Mouse (Mus musculus): ENCODE data around the gene Stk19. TPM values are rescaled to one million over a fixed set of nuclear protein-coding genes. Genes with fewer than 3 reads are reported as not detected.

The Stk19 gene
- polyA plus RNA-seq, 1 experiment from 2014 or later, result 27.1 TPM

GRCm38 (mm10) chr17:34850517-34851125 is 13.9 kb upstream of the Stk19 start:
- DNase-seq (ENCODE audit: low spot score) (no peak), ATAC-seq (replicated peaks; ENCODE audit: low FRiP score) (peak; percentile 16)
- 2% methylated on average over 25 of the region's 25 CpGs for WGBS
- peak overlapping the region; percentile 97 for H3K4me2 ChIP-seq
- H3K27ac ChIP-seq (ENCODE audit: low read depth, low read length), result peak overlapping the region; percentile 68
- peaks cover 12% of the 10 kb centered on the region for H3K4me1 ChIP-seq (replicated peaks; ENCODE audit: control insufficient read depth, insufficient read depth, low read length)
- H3K9ac ChIP-seq (ENCODE audit: low read depth, low read length), result peak overlapping the region; percentile 87
- no peaks in the 10 kb centered on the region for H3K27me3 ChIP-seq (replicated peaks; ENCODE audit: control insufficient read depth, insufficient read depth, low read length)
- H3K4me3 ChIP-seq (ENCODE audit: low read depth, low read length), result peak overlapping the region; percentile 89
- peaks cover 34% of the 10 kb centered on the region for H3K36me3 ChIP-seq (ENCODE audit: control insufficient read depth, insufficient read depth, low read length)
- H3K9me3 ChIP-seq (ENCODE audit: control insufficient read depth, low read length), result no peaks in the 10 kb centered on the region

- Histone ChIP-seq H3K4me2 (peak within 1 kb of the TSS; percentile 97), H3K9ac (ENCODE audit: low read depth, low read length) (peak within 1 kb of the TSS; percentile 87), H3K9me3 (ENCODE audit: control insufficient read depth, low read length) (no peaks in the 10 kb centered on the region), H3K4me3 (ENCODE audit: low read depth, low read length) (peak within 1 kb of the TSS; percentile 89), H3K36me3 (ENCODE audit: control insufficient read depth, insufficient read depth, low read length) (peaks cover 35% of the 10 kb centered on the region), H3K27me3 (replicated peaks; ENCODE audit: control insufficient read depth, insufficient read depth, low read length) (no peaks in the 10 kb centered on the region), H3K27ac (ENCODE audit: low read depth, low read length) (peak within 1 kb of the TSS; percentile 68), H3K4me1 (replicated peaks; ENCODE audit: control insufficient read depth, insufficient read depth, low read length) (peaks cover 12% of the 10 kb centered on the region)
- under 1% methylated on average over 65 of the region's 65 CpGs for WGBS
- DNase-seq (ENCODE audit: low spot score) (peak; percentile 98), ATAC-seq (replicated peaks; ENCODE audit: low FRiP score) (peak; percentile 96)
These were observed 13.2 kb upstream of the Stk19 start, which contains the start of the genes Skiv2l and Nelfe for GRCm38 (mm10) chr17:34849722-34850516. Gene Skiv2l (minus strand): TSS chr17:34850210. Gene Nelfe (plus strand): TSS chr17:34850391.

- Histone ChIP-seq H3K9me3 (ENCODE audit: control insufficient read depth, low read length) (no peaks in the 10 kb centered on the region), H3K27ac (ENCODE audit: low read depth, low read length) (no peak overlapping the region), H3K27me3 (replicated peaks; ENCODE audit: control insufficient read depth, insufficient read depth, low read length) (no peaks in the 10 kb centered on the region), H3K9ac (ENCODE audit: low read depth, low read length) (no peak overlapping the region), H3K36me3 (ENCODE audit: control insufficient read depth, insufficient read depth, low read length) (peaks cover 33% of the 10 kb centered on the region), H3K4me3 (ENCODE audit: low read depth, low read length) (no peak overlapping the region), H3K4me2 (no peak overlapping the region), H3K4me1 (replicated peaks; ENCODE audit: control insufficient read depth, insufficient read depth, low read length) (peaks cover 12% of the 10 kb centered on the region)
- DNase-seq (ENCODE audit: low spot score) (no peak), ATAC-seq (replicated peaks; ENCODE audit: low FRiP score) (no peak)
- 89% methylated on average over 7 of the region's 7 CpGs for WGBS
These were observed 10.9 kb upstream of the Stk19 start for GRCm38 (mm10) chr17:34847615-34848014.

- H3K9ac ChIP-seq (ENCODE audit: low read depth, low read length), result no peak overlapping the region
- ATAC-seq (replicated peaks; ENCODE audit: low FRiP score), result no peak
- no peak for DNase-seq (ENCODE audit: low spot score)
These were observed 10.4 kb upstream of the Stk19 start for GRCm38 (mm10) chr17:34847192-34847591.

GRCm38 (mm10) chr17:34844884-34845283 is 8.1 kb upstream of the Stk19 start:
- peaks cover 16% of the 10 kb centered on the region for H3K4me1 ChIP-seq (replicated peaks; ENCODE audit: control insufficient read depth, insufficient read depth, low read length)
- DNase-seq (ENCODE audit: low spot score) (no peak), ATAC-seq (replicated peaks; ENCODE audit: low FRiP score) (no peak)
- H3K9ac ChIP-seq (ENCODE audit: low read depth, low read length), result no peak overlapping the region
- no peaks in the 10 kb centered on the region for H3K9me3 ChIP-seq (ENCODE audit: control insufficient read depth, low read length)
- no peak overlapping the region for H3K4me3 ChIP-seq (ENCODE audit: low read depth, low read length)
- H3K4me2 ChIP-seq, result no peak overlapping the region
- no peak overlapping the region for H3K27ac ChIP-seq (ENCODE audit: low read depth, low read length)
- no peaks in the 10 kb centered on the region for H3K27me3 ChIP-seq (replicated peaks; ENCODE audit: control insufficient read depth, insufficient read depth, low read length)
- WGBS, result 90% methylated on average over 13 of the region's 13 CpGs
- H3K36me3 ChIP-seq (ENCODE audit: control insufficient read depth, insufficient read depth, low read length), result peaks cover 44% of the 10 kb centered on the region

More at GRCm38 (mm10) chr17:34847192-34847591, 10.4 kb upstream of the Stk19 start:
- Histone ChIP-seq H3K27me3 (replicated peaks; ENCODE audit: control insufficient read depth, insufficient read depth, low read length) (no peaks in the 10 kb centered on the region), H3K27ac (ENCODE audit: low read depth, low read length) (no peak overlapping the region), H3K4me2 (no peak overlapping the region), H3K9me3 (ENCODE audit: control insufficient read depth, low read length) (no peaks in the 10 kb centered on the region), H3K36me3 (ENCODE audit: control insufficient read depth, insufficient read depth, low read length) (peaks cover 33% of the 10 kb centered on the region), H3K4me1 (replicated peaks; ENCODE audit: control insufficient read depth, insufficient read depth, low read length) (peaks cover 12% of the 10 kb centered on the region), H3K4me3 (ENCODE audit: low read depth, low read length) (no peak overlapping the region)
- WGBS, result 90% methylated on average over 6 of the region's 6 CpGs

DNA sequence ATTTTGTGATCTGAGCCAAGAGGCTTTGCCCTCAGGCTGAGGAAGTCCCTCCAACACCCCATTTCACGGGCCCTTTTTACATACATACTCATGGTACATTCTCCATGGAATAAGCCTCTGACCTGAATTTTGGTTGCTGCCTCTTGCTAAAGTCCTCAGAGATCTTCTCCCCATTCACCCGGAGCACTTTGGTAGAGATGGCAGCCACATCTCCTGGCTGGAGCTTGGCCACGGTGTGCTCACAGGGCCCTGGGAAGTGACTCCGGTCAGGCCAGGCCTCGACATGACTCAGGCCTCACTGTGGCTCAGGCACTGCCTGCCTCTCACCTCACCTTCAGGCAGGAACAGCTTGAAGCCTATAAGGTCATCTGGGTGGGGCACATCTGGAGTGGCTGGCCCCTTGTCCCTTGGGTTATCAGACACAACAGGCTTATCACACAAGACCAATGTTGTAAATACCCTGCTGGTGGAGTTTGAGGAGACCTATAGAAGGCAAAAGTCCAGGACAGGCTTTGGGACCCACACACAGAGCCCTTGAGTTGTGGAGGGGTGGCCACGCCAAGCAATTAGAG is 4.1 kb upstream of the Stk19 start:
- WGBS, result 72% methylated on average over 6 of the region's 6 CpGs
- ATAC-seq (replicated peaks; ENCODE audit: low FRiP score) (peak; percentile 39), DNase-seq (ENCODE audit: low spot score) (no peak)
- Histone ChIP-seq H3K9me3 (ENCODE audit: control insufficient read depth, low read length) (no peaks in the 10 kb centered on the region), H3K9ac (ENCODE audit: low read depth, low read length) (peak overlapping the region; percentile 35), H3K4me1 (replicated peaks; ENCODE audit: control insufficient read depth, insufficient read depth, low read length) (peaks cover 24% of the 10 kb centered on the region), H3K4me2 (peak overlapping the region; percentile 24), H3K27me3 (replicated peaks; ENCODE audit: control insufficient read depth, insufficient read depth, low read length) (no peaks in the 10 kb centered on the region), H3K27ac (ENCODE audit: low read depth, low read length) (peak overlapping the region; percentile 51), H3K36me3 (ENCODE audit: control insufficient read depth, insufficient read depth, low read length) (peaks cover 30% of the 10 kb centered on the region; the same call in 1 of the 2 replicates), H3K4me3 (ENCODE audit: low read depth, low read length) (no peak overlapping the region)

DNA sequence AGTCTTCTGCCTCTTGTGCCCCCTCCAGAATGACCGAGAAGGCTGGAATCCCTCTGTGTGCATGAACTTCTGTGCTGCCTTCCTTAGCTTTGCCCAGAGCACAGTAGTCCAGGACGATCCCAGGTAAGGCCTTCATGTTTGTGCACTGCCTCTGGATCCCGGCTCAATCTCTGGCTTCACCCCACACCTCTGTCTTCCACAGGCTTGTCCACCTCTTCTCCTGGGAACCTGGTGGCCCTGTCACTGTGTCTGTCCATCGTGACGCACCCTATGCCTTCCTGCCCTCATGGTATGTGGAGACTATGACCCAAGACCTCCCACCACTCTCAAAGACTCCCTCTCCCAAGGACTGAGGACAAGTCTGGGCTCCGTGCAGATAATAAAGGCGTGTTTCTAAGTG is 2.0 kb upstream of the Stk19 start:
- DNase-seq (ENCODE audit: low spot score) (no peak), ATAC-seq (replicated peaks; ENCODE audit: low FRiP score) (no peak)
- H3K9ac ChIP-seq (ENCODE audit: low read depth, low read length), result no peak overlapping the region; the same call in 1 of the 2 replicates

GRCm38 (mm10) chr17:34837464-34838324 is 949 bp upstream of the Stk19 start:
- Histone ChIP-seq H3K4me1 (replicated peaks; ENCODE audit: control insufficient read depth, insufficient read depth, low read length) (peaks cover 27% of the 10 kb centered on the region), H3K9ac (ENCODE audit: low read depth, low read length) (peak overlapping the region; percentile 74), H3K4me2 (peak overlapping the region; percentile 92), H3K9me3 (ENCODE audit: control insufficient read depth, low read length) (no peaks in the 10 kb centered on the region), H3K27me3 (replicated peaks; ENCODE audit: control insufficient read depth, insufficient read depth, low read length) (no peaks in the 10 kb centered on the region), H3K4me3 (ENCODE audit: low read depth, low read length) (peak overlapping the region; percentile 71), H3K27ac (ENCODE audit: low read depth, low read length) (peak overlapping the region; percentile 57), H3K36me3 (ENCODE audit: control insufficient read depth, insufficient read depth, low read length) (peaks cover 17% of the 10 kb centered on the region; the same call in 1 of the 2 replicates)
- ATAC-seq (replicated peaks; ENCODE audit: low FRiP score) (0 out of 2 replicates have a peak, but pooled peaks have one; percentile 4), DNase-seq (ENCODE audit: low spot score) (no peak)
- WGBS, result 35% methylated on average over 43 of the region's 43 CpGs

More for the DNA sequence above, 2.0 kb upstream of the Stk19 start:
- Histone ChIP-seq H3K4me2 (0 out of 2 replicates have a peak overlapping the region, but pooled peaks have one; percentile 22), H3K36me3 (ENCODE audit: control insufficient read depth, insufficient read depth, low read length) (peaks cover 21% of the 10 kb centered on the region; the same call in 1 of the 2 replicates), H3K4me3 (ENCODE audit: low read depth, low read length) (no peak overlapping the region), H3K4me1 (replicated peaks; ENCODE audit: control insufficient read depth, insufficient read depth, low read length) (peaks cover 27% of the 10 kb centered on the region), H3K27me3 (replicated peaks; ENCODE audit: control insufficient read depth, insufficient read depth, low read length) (no peaks in the 10 kb centered on the region), H3K27ac (ENCODE audit: low read depth, low read length) (no peak overlapping the region), H3K9me3 (ENCODE audit: control insufficient read depth, low read length) (no peaks in the 10 kb centered on the region)
- 89% methylated on average over 7 of the region's 7 CpGs for WGBS

All from liver, embryonic 11.5 days (tissue).